Mouse (Mus musculus) embryo, embryonic 11.5 days (tissue): ENCODE results near the gene Mbnl1.
A peak's percentile ranks its signal among the peaks of the same experiment; 100 is the strongest.

Experiments used
- DNase-seq: peaks from one replicate; pipeline ENCODE4 v3.0.0-alpha.2; 2012; ENCODE audit warnings: low read depth, low spot score

Gene Mbnl1

DNA sequence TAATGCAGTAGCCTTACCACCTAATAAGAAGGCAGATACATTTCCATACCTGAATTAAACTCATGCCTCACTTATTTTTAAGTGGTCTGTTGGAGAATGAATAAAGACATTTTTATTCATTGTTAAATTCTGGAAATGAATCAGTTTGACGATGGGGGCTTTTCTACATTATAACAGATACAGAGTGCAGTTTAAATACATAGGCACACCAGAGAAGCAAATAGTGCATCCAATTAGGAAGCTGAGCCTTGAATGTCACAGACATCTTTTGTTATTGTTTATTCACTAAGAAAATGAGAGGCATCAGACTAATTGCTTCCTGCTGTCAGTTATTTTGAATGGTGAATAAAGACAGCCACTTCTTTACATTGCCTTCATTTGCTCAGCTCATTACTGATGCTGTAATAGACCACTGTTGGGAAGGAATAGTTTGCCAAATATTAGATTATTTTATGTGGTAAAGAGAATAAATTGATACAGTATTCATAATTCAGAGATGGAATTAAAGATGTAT lies 95.6 kb downstream of the Mbnl1 start:
- DNase-seq, result no peak

DNA sequence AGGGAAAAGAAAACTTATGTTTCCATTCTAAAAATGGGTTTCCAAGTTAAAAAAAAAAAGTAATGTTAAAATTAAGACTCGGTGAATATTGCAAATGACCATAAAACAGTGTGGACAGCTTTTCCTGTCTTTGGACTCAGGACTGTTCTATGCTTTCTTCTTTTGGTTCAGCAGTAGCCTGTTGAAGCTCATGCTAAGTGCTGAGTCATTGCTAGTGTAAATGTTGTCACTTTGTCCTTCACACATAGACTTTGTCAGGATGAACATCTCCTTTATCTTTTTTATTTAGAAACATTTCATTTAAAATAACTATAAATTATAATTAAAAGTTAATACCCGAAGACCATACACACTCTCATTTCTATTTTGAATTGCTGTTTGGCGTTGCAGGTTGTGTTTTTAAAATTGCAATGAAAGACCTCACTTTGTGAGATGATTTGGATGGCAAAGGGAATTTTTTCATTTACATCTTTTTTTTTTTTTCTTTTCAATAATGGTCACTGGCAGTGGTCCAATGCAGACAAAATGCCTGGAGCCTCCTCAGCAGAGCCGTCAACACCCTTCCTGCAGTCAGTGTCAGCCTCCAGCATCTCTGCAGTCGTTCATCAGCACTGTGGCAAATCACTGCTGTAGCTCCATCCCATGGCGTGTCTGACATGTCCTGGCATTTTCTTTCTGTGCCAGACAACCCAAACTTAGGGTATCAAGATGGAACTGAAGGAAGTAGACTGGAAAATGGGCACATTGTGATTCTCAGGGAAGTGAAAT lies 96.4 kb downstream of the Mbnl1 start:
- no peak for DNase-seq

DNA sequence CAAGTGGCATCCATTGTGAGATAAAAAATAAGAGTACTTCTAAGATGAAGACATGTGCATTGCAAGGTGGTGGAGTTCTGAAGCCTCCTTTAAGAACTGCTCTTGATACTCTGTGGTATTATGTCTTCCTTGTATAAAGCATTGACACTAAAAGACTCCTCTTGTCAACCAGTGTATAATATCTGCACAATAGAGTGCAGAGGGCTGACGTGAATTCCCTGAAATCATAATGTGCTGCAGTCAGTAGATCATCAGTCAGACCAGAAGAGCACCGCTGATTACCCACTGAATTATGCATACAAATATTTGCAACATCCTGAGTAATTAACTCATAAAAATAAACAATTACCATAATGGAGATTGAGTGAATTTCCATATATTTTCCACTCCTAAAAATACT lies 97.2 kb downstream of the Mbnl1 start:
- no peak for DNase-seq

DNA sequence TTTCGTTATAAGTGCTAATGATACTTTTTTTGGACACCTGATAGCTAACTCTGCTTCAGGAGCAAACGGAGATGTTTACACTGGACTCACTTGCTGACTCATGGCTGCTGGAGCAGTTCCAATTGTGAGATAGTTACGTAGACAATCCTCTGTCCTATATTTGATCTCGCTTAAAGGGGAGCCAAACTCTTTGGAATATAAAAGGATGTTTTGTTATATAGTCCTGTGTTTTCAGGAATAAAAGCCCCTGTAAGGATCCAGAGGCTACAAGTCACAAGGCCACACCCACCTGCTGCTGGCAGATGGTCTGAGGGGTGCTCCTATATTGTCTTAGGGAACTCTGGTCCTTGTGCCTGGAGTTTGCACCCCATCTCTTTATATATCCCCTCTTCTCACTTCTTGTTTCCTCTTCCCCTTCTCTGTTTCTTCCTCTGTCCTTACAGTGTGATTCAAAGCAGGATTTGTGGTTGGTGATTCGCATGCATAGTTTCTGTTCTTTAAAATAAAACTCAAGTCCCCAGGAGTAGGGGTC lies 97.9 kb downstream of the Mbnl1 start:
- no peak for DNase-seq

DNA sequence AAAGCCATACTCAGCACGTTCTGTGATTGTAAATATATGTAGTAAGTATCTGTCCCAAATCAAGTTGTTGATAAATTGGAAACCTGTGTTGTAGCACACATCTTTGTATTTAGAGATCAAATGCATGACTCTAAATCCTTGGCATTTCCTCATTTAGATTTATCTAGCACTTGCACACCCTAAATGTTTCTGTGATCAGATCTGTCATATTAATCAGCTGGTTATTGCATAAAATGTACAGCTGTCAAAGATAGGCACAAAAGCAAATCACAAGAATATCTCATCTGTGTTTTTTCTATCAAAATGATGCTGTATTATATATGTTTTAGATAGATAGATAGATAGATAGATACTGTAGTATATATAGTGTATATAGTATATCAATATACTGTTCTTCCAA lies 98.9 kb downstream of the Mbnl1 start:
- no peak for DNase-seq

DNA sequence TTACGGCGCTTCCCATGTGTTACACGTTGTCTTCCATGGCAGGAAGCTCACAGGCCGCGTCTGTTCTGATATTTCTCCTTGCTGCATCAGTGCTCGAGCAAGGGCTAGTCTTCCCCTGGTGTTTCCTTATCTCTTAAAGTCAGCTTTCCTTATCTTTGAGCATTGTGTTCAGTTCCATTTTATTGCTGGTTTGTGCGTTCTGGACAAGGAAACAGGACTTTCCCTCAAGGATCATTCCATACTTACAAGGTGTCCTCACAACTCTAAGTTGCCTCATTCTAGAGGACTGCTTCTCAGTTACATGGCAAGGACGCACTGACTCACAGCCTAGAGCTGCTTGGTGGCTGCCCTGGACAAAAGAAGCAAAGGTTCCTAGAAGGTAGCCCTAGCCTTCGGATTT lies 101.6 kb downstream of the Mbnl1 start:
- DNase-seq, result no peak

DNA sequence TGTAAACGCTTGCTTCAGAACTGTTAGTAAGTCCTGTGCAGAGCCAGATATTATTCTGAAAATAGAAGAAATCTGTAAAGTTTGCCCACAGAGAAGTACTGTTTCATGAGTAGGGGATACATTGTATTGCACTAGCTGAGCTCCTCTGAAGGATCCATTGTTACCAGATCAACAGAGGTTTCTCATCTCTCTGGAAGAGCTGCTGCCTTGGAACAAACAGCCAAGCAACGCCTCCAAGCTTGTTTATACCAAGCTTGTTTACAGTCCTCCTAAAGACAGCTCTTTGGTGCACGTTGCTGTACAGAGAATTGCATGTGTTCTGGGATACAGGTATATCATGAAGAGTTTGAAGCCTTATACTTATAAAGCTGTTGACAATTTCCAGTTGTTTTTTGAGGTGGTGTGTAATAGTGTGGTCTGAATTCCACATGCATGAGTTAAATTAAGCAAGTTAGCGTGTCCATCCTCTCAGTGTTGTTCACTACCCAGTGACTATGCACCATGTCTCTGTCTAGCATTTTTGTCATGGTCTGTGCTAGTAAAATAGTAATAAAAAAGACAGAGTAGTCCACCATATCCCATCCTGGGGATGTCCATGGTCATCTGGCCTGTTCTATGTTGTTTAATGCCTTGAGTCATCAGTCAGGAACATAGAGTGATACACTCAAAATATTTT lies 102.4 kb downstream of the Mbnl1 start:
- no peak for DNase-seq

DNA sequence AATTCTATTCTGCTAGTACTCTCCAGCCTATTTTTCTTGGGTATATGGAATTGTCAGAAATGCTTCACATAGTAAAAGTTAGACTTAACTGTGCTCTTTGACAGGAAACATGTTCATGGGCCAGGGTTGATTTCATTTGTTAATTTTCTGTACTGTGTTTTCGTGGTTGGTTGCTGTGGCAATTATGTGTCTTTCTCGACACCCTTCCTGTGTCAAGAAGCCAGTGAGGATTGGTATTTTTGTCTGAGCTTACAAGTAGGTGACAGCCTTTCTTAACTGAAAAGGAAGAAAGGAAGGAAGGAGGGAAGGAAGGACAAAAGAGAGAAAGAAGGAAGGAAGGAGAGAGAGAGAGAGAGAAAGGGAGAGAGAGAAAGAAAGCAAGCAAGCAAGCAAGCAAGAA lies 103.3 kb downstream of the Mbnl1 start:
- no peak for DNase-seq

DNA sequence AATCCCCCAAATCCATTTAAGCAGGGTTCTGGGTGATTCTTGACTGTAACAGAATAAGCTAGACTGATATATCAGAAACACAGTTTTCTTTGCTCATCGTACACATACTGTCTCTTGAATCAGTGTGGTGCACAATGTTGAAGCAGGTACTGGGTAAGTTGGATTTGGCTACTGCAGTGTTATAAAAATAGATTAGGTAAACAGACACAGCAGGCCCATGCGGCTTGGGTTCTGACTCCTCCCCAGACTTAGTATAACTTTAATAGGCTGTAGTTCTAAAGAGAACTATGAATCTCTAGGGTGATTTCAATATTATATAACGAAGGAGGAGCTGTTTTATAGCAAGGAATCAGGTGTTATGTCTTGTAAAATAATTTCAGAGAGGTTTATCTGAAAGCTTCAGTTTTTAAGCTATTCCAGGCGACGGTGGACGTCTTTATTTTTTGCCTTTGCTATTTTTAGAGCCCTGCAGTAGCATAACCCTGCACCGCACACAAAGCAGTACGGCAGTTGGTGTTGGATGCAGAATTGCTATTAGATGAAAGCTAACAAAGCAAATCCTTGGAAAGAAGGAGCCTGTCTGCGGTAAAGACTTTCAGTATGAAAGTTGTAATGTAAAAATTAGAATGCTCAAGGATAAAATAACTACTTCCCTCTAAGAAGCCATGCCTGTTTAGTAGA lies 103.9 kb downstream of the Mbnl1 start:
- no peak for DNase-seq

DNA sequence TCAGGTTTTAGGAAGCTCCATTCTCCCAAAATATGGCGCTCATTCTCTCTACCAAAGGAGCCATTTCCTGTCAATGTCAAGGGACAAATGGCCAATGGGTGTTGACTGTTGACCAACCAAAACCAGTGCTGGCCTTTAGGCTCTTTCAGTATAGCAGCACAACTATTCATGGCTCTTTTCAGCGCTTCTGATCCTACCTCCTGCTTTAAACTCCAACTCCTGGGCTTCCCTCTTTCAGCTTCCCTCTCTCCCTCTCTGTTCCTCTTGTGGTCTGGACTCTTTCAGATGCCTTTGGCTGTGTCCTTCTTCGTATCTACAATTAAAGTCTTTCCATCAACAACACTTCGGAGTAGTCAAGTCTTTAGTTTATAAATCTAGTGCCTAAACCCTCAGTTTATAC lies 107.2 kb downstream of the Mbnl1 start:
- DNase-seq, result no peak

DNA sequence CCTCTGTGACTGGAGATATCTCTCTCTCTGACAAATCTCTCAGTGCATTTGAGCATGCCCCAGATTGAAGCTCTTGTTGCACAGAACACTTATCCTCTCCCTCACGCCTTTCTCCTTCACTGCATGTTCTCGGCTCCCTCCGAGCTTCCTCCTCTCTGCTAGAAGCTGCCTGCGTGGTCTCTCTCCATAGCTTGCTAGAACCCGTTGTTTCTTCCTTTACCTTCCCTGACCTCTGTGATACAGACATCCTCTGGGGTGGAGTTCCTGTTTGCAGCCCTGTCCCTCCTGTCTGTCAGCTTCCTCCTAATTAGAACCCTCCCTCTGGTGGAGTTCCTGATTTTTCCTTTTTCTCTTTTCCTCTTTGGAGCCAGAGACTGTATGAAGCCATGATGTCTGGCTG lies 108.1 kb downstream of the Mbnl1 start:
- no peak for DNase-seq

DNA sequence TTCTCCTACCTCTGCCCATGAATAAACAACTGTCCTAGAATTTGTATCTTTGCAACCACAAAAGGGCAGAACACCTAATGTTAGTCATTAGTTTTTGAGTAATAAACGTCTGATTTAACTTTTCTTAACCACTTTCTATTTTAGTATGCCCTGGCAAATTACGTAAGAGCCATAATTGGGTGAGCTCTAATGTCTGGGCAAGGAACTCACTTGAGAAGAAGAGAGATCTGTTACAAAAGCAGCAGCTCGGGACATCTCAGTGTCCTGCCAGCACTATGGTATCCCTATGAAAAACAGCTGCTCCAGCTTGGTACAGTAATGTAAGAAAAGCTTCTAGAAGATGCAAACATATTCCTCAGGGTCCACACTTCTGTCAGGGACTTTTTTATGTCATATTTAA lies 109.5 kb downstream of the Mbnl1 start:
- DNase-seq, result no peak

DNA sequence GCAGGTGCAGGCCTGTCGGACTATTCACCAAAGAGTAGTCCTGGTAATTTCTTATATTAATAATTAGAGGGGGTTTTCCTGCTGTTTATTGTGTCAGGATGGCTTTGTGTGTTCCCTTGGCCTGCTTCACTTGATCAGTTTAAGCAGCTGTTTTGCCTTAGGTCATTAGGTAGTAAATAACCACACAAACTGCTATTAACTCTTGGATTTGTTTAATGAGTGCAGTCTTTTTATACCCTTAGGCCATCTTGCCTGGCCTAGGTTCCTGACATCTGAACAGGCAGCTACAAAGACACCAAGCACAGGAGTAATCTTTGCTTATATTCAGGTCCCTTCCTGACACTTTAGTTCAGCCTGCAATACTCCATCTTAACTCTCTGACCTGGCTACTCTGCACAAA lies 110.0 kb downstream of the Mbnl1 start:
- no peak for DNase-seq

DNA sequence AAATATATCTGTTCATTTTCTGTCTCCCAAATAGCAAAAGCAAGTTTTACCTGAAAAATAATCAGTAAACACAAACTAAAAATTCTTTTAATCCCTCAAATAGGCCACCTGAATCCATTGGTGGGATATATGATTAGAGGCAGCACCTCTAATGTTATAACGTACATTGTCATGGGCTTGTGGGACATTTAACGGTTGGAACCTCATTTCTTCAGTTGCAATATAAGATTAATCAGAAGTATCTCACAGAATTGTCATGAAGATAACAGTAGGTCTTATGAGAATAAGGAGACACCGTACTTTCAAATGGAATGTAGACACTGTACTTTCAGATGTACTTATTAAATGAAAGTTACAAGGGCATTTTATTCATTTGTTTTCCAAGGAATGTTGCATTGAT lies 112.1 kb downstream of the Mbnl1 start:
- no peak for DNase-seq

DNA sequence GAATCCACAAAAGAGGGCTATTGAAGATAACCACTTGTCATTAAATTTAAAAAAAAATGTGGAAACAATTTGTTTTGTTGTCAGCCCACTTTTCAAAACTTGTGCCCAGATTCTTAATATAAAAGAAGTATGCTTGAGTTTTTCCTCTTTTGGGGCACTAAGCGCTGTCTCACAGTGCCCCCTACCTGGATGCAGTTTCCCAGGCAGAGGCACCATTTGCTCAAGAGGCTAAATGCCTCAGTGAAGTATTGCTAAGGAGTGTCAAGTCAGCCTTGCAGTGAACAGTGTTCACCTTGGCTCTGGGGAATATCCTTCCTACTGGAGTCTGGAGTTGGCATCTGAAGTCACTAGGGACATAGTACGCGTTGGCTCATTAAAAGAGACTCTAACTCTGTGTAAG lies 113.4 kb downstream of the Mbnl1 start:
- no peak for DNase-seq

DNA sequence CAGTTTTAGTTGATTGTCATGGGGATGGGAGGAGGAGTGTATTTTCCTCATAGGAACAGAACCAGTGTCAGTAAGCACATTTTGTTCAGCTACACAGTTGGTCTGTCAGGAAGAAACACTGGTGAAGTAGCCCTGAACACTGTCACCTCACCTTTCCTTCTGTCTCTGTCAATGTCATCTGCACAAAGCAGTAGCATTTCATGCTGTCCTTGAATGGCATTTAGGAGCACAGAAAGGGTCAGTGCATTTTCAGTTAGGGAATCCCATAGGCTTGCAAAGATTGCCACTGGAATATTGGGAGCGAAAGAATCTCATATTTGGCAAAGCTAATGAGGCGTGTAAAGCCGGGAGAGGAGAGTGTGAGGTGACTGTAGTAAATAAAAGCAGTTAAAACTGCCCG lies 114.5 kb downstream of the Mbnl1 start:
- DNase-seq, result no peak

DNA sequence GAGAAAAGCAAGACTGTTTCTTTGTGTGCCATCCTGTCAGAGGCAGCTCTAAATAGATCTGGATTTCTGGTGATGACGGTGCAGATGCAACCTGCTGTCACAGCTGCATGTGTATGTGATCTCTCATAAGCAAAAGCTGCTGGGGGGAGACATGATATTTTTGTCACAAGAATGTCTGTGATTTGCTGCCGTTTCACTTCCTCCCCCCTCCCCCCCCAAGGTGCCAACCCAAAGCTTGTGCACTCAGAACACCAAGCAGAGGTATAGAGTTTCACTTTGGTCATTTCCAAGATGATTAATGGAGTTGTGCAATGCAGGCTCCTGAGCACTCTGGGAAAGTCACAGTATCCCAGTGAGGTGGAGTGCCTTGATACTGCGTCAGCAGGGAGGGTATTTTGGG lies 116.7 kb downstream of the Mbnl1 start:
- DNase-seq, result no peak

DNA sequence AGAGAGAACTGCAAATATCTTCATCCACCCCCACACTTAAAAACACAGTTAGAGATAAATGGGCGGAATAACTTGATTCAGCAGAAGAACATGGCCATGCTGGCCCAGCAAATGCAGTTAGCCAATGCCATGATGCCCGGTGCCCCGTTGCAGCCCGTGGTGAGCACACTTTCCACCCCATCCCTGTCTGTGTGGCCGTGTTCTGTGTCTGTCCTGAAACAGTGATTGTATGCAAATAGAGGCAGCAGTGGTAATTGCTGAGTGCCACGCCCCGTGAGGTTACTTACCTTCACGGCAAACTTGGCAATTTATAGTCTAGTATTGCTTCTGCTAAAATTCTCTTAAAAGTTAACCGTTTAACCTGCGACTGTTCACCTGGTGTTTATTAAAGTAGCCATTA lies 123.0 kb downstream of the Mbnl1 start:
- no peak for DNase-seq

DNA sequence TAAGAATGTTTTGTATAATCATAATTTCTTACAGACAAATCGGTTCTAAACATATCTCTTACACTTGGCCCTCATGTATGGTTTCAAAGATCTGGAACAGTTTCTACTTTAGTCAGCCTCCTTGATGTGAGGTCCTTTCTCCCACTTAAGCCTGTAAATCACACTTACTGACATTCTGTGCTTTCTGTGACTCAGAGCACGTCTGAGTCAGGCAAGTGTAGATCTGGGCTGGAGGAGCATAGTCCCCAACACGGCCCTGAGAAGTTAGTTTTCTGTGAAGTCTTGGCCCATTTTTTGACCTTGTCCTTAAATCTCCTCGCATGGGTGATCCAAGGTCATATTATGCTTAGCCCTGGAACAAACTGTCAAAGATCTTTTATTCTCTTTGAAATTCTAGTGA lies 124.4 kb downstream of the Mbnl1 start:
- no peak for DNase-seq

DNA sequence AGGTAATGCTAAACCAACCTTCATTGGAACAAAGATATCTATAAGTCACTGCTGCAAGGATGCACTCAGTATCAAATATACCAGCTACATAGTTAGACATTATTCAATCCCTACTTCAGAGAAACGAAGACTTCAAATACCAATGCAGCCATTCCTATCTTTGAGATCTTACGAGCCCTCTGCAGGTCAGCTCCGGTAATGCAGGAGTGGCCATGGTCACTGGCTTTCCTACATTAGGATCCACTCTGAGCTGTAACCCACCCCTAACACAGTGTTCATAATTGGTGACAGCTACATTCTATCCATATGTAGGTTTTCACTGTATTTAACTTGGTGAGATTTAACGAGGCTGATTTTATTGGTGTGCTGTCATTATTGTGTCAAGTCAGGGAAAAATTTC lies 129.1 kb downstream of the Mbnl1 start:
- peak; percentile 42 for DNase-seq

DNA sequence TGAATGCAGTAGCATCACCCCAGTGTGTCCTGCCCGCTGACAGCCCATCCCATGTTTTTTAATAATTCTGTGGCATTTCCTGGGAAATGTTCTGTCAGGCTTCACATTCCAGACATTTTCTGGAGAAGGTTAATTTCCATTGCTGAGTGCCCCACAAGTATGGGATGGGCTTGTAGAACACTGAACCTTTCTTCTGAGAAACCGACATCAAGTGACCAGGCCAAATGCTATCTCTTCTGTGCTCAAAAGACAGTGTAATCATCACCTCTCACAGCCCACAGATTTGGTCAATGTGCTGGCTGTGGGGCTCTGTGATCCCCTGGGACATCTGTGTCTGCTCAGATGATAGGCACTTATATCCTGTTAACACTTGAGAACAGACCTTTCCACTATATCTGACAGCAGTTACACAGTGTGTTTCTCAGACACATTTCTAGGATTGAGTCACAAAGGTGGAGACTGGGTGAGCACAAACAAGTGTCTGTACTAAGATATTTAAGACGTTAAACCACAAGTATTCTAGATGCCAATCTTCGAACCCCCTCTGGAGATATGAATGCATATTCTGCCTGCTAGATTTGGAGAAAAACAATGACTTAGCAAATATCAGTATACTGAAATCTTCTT lies 130.4 kb downstream of the Mbnl1 start:
- no peak for DNase-seq

DNA sequence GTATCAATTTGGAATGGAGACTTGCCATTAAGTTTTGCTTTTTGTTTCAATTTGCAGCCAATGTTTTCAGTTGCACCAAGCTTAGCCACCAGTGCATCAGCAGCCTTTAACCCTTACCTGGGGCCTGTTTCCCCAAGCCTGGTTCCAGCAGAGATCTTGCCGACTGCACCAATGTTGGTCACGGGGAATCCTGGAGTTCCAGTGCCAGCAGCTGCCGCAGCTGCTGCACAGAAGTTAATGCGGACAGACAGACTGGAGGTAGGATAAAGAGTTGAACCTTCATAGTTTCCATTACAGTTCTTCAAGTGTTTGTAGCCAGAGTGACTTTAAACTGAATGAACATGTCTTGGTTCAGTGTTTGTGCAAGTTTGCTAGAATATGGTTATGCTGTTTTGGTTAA lies 131.0 kb downstream of the Mbnl1 start:
- no peak for DNase-seq
